In genomic region chr6:39320286-39320685, GRCm38 (mm10) we compare ENCODE assay signal across 20 mouse cellular contexts. TPM values are rescaled to one million over a fixed set of nuclear protein-coding genes. Genes with fewer than 3 reads are reported as not detected.
DNase-seq lines count a peak whose midpoint lies in the region; ATAC-seq and TF ChIP-seq lines count a peak whose summit lies in the region.
"Had no signal": no experiment of that assay in that cellular context is flagged by ENCODE, and none has a peak within 500 bp of the region (broad histone marks: within the 10 kb centered on the region; RNA-seq: fewer than 3 reads in every experiment).

No protein-coding gene starts in this region.

- H3K4me1 ChIP-seq in cerebellum, adult 2 months (ENCODE audit: control insufficient read depth, insufficient read depth, low read length) = peaks cover 18% of the 10 kb centered on the region
- H3K4me1 ChIP-seq in stomach, postnatal 0 days (replicated peaks; ENCODE audit: control insufficient read depth, insufficient read depth) = no peaks in the 10 kb centered on the region; the same call in 1 of the 2 replicates
- H3K4me1 ChIP-seq: neural tube, embryonic 12.5 days had no signal

- H3K4me3 ChIP-seq in cerebellum, adult 2 months (replicated peaks; ENCODE audit: insufficient read depth, low read depth, low read length) = no peak overlapping the region
- no peak overlapping the region for H3K4me3 ChIP-seq in left cerebral cortex, adult 2 months
- no peak overlapping the region for H3K4me3 ChIP-seq in stomach, postnatal 0 days (ENCODE audit: low read depth, low read length)
- H3K4me3 ChIP-seq: embryonic facial prominence, embryonic 15.5 days; heart, embryonic 12.5 days; limb, embryonic 15.5 days; neural tube, embryonic 12.5 days had no signal

- H3K9ac ChIP-seq in stomach, postnatal 0 days (ENCODE audit: low read length) = no peak overlapping the region
- H3K9ac ChIP-seq: embryonic facial prominence, embryonic 15.5 days; heart, embryonic 12.5 days; limb, embryonic 15.5 days; neural tube, embryonic 12.5 days had no signal

- peak overlapping the region; percentile 3; the same call in 1 of the 2 replicates for H3K27ac ChIP-seq in cerebellum, adult 2 months (ENCODE audit: insufficient read depth, low read length)
- peak overlapping the region; percentile 29; the same call in 1 of the 2 replicates for H3K27ac ChIP-seq in left cerebral cortex, adult 2 months
- H3K27ac ChIP-seq in stomach, postnatal 0 days (replicated peaks) = no peak overlapping the region
- H3K27ac ChIP-seq: embryonic facial prominence, embryonic 15.5 days; hindbrain, postnatal 0 days; kidney, postnatal 0 days; limb, embryonic 15.5 days; neural tube, embryonic 12.5 days had no signal

- H3K9me3 ChIP-seq in stomach, postnatal 0 days (ENCODE audit: control insufficient read depth, low read length) = no peaks in the 10 kb centered on the region
- H3K9me3 ChIP-seq: embryonic facial prominence, embryonic 15.5 days; limb, embryonic 15.5 days had no signal

- intact Hi-C loops in left cerebral cortex, adult 2 months (cut with DNase I) = no loop called here
- intact Hi-C loops in left cerebral cortex, postnatal 25 days (cut with DNase I) = no loop called here

- 62% methylated on average over 5 of the region's 5 CpGs for WGBS in cerebellum, adult 2 months
- WGBS in stomach, postnatal 0 days = 59% methylated on average over 5 of the region's 5 CpGs

- no peak for ATAC-seq in stomach, postnatal 0 days (ENCODE audit: low FRiP score, low TSS enrichment)
- ATAC-seq: hindbrain, postnatal 0 days; intestine, postnatal 0 days; lung, postnatal 0 days had no signal

- no peak for TF ChIP-seq EP300 in stomach, postnatal 0 days (optimal IDR thresholded peaks at IDR 0.05)

- H3K36me3 ChIP-seq in stomach, postnatal 0 days (ENCODE audit: control insufficient read depth, insufficient read depth, low read length) = no peaks in the 10 kb centered on the region
- H3K36me3 ChIP-seq: embryonic facial prominence, embryonic 15.5 days had no signal

- DNase-seq in cerebellum, adult 2 months = peak; percentile 52 to 58
- DNase-seq in cerebellum, adult 8-10 months = no peak
- no peak for DNase-seq in left cerebral cortex, adult 2 months (ENCODE audit: extremely low spot score in 1 of 2, low spot score in 2 of 2)
- no peak for DNase-seq in left cerebral cortex, postnatal 25 days (ENCODE audit: low spot score in 2 of 2)
- peak; percentile 22 for DNase-seq in 3T3-L1 (ENCODE audit: low read depth, low spot score)
- DNase-seq in cerebellum, postnatal 14 days = peak; percentile 32
- DNase-seq in stomach, postnatal 0 days (ENCODE audit: low spot score) = no peak
- DNase-seq in spleen, adult 12 weeks (ENCODE audit: low spot score) = no peak
- DNase-seq: adrenal gland, adult 8-10 months; heart, postnatal 36 days; layer of hippocampus, postnatal 36 days; thymus, postnatal 14 days had no signal

- TF ChIP-seq POLR2A in cerebellum, adult 2 months (IDR thresholded peaks at IDR 0.05; ENCODE audit: borderline replicate concordance, insufficient read depth, low read length) = no peak

- no peaks in the 10 kb centered on the region for H3K27me3 ChIP-seq in cerebellum, adult 2 months (ENCODE audit: control insufficient read depth, insufficient read depth, low read length)
- no peaks in the 10 kb centered on the region for H3K27me3 ChIP-seq in stomach, postnatal 0 days (ENCODE audit: control insufficient read depth, insufficient read depth, low read length)
- H3K27me3 ChIP-seq: embryonic facial prominence, embryonic 15.5 days; heart, embryonic 12.5 days; limb, embryonic 15.5 days; neural tube, embryonic 12.5 days had no signal

- H3K4me2 ChIP-seq in stomach, postnatal 0 days (replicated peaks; ENCODE audit: low read depth) = no peak overlapping the region
- H3K4me2 ChIP-seq: embryonic facial prominence, embryonic 15.5 days; heart, embryonic 12.5 days; limb, embryonic 15.5 days; neural tube, embryonic 12.5 days had no signal

- no peak for TF ChIP-seq CTCF in cerebellum, adult 2 months (IDR thresholded peaks at IDR 0.05; ENCODE audit: borderline replicate concordance, insufficient read depth, low read depth, low read length)
- TF ChIP-seq CTCF in left cerebral cortex, adult 2 months (IDR thresholded peaks at IDR 0.05) = no peak
- TF ChIP-seq CTCF in stomach, postnatal 0 days (IDR thresholded peaks at IDR 0.05; ENCODE audit: low read depth) = no peak

RNA-seq across cellular contexts. Expression of gene Slc37a3, which starts 57.2 kb away (rescaled TPM):
- 26.2 and 27.8 TPM in 2 replicates for polyA plus RNA-seq in cerebellum, adult 2 months (2012; rRNA removed)
- total RNA-seq in left cerebral cortex, adult 2 months (2021) = 10 to 100 TPM; 68.1 to 73.1 TPM
- 10 to 100 TPM; 72.2 to 75.5 TPM for total RNA-seq in left cerebral cortex, postnatal 25 days (2021)
- polyA plus RNA-seq in stomach, postnatal 0 days (2015; fragmentation: Nextera tagmentation; extraction: Ambion mirVana) = 20.9 and 22.7 TPM in 2 replicates

Comparison
In these comparisons a context has a peak if more than half of its experiments do, and no peak if none do; other contexts are left out.
1. DNase-seq: peak in cerebellum, adult 2 months (2 of 2), 3T3-L1 (single experiment) and cerebellum, postnatal 14 days (2 of 2); none in cerebellum, adult 8-10 months (single experiment), left cerebral cortex, adult 2 months (0 of 2), left cerebral cortex, postnatal 25 days (0 of 2), stomach, postnatal 0 days (single experiment) and spleen, adult 12 weeks (single experiment).